Mouse (Mus musculus): ENCODE results near the gene Rpl28. TPM values are rescaled to one million over a fixed set of nuclear protein-coding genes. Genes with fewer than 3 reads are reported as not detected.

Rpl28 gene
- total RNA-seq, 2 experiments from 2014 or later: 442 to 471 TPM

DNA sequence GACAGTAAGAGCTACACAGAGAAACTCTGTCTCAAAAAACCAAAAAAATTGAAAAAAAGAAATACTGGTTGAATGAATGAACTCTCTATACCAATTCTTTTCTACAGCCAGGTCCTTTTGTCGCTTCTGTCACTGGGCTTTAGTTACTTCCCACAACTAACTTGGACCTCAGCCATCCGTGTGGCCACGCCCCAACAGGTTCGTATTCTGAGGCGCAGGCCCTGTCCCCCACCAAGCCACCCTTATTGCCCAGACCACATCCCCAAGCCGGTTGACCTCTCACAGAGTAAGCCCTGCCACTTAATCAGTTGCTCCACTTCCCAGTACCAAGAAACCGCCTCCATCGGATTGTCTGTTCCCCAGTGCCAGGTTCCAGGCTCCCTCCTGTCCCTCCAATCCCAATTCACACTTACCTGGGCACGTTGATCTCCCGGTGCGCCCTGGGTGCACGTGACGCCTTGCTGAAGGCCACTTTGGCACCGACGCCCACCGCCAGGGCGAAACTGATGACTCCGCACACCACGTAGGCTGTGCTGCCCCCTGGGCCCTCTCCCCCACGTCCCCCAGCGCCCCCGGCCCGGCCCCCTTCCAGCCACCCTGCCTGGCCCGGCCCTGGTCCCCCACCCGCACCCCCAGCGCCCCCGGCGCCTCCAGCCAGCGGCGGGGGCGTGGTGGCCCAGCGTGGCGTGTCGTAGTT lies 43.1 kb downstream of the Rpl28 start:
- no peak for DNase-seq

- peak; percentile 37 for DNase-seq
These were observed 43.7 kb downstream of the Rpl28 start for GRCm38 (mm10) chr7:4836351-4836792.

- DNase-seq: no peak
These were observed 45.0 kb downstream of the Rpl28 start for GRCm38 (mm10) chr7:4837639-4838038.

DNA sequence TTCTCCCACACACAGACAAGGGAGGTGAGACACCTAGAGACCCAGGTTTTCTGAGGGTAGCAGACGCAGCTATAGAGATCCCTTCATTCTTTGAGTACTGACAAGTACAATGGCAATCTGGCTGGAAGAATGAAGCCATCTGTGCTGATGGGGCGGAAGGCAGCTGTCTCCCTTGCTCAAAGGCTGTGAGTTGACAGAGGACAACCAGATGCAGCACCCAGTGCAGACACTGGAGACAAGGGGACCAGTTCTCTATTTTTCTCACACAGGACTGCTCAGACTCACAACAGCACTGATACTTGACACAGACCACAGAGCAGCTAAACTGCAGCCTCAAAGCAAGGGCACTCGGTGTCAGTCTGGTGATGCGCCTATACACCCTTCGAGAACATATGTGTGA lies 49.4 kb downstream of the Rpl28 start:
- no peak for DNase-seq

- DNase-seq: no peak
These were observed 50.0 kb downstream of the Rpl28 start for GRCm38 (mm10) chr7:4842634-4843131.

- DNase-seq: no peak
These were observed 51.0 kb downstream of the Rpl28 start for GRCm38 (mm10) chr7:4843604-4844244.

- DNase-seq: no peak
These were observed 51.7 kb downstream of the Rpl28 start, which contains the start of gene Shisa7 for GRCm38 (mm10) chr7:4844245-4844916. TSS of gene Shisa7 (minus strand) at chr7:4844696.

Other genes starting within 250 kb of the Rpl28 start
- gene Syt5, start 245.3 kb upstream of the Rpl28 start, total RNA-seq (2021): under 1 TPM in 1 of 2 experiments, not detected in 1; 0.16 TPM
- not detected for gene Ptprh, start 188.8 kb upstream of the Rpl28 start, total RNA-seq (2021)
- gene Tmem86b, start 161.5 kb upstream of the Rpl28 start, total RNA-seq (2021): 1 to 10 TPM; 2.4 to 3.0 TPM
- 10 to 100 TPM; 41.8 to 46.2 TPM for gene Ppp6r1, start 133.9 kb upstream of the Rpl28 start, total RNA-seq (2021)
- 10 to 100 TPM; 21.8 to 23.1 TPM for gene Hspbp1, start 107.8 kb upstream of the Rpl28 start, total RNA-seq (2021)
- gene Brsk1, start 102.3 kb upstream of the Rpl28 start, total RNA-seq (2021): 1 to 10 TPM; 1.4 to 1.7 TPM
- under 1 TPM in 1 of 2 experiments, not detected in 1; 0.23 TPM for gene Tmem150b, start 67.6 kb upstream of the Rpl28 start, total RNA-seq (2021)
- gene Kmt5c, start 52.8 kb upstream of the Rpl28 start, total RNA-seq (2021): 10 to 100 TPM; 10.7 to 12.3 TPM
- 1 to 10 TPM; 1.4 to 2.2 TPM for gene Cox6b2, start 39.8 kb upstream of the Rpl28 start, total RNA-seq (2021)
- gene Fam71e2, start 21.6 kb upstream of the Rpl28 start, total RNA-seq (2021): not detected
- gene Il11, start 10.0 kb upstream of the Rpl28 start, total RNA-seq (2021): not detected
- not detected for gene Tmem190, start 9.9 kb upstream of the Rpl28 start, total RNA-seq (2021)
- 1 to 10 TPM; 6.3 to 6.4 TPM for gene Tmem238, start 3.2 kb upstream of the Rpl28 start, total RNA-seq (2021)
- gene Ube2s, start 19.7 kb downstream of the Rpl28 start, total RNA-seq (2021): 10 to 100 TPM; 65.5 to 67.9 TPM
- not detected for gene Shisa7, start 51.8 kb downstream of the Rpl28 start, total RNA-seq (2021)
- gene Isoc2b, start 77.4 kb downstream of the Rpl28 start, total RNA-seq (2021): 1 to 10 TPM; 4.3 to 4.5 TPM
- 10 to 100 TPM; 21.4 to 24.3 TPM for gene Isoc2a, start 84.3 kb downstream of the Rpl28 start, total RNA-seq (2021)
- gene Gm36210, start 113.6 kb downstream of the Rpl28 start, total RNA-seq (2021): under 1 TPM; 0.21 to 0.36 TPM
- gene Zfp628, start 122.3 kb downstream of the Rpl28 start, total RNA-seq (2021): 1 to 10 TPM; 6.8 to 8.3 TPM
- gene Nat14, start 129.2 kb downstream of the Rpl28 start, total RNA-seq (2021): 1 to 10 TPM; 3.7 to 5.2 TPM
- 10 to 100 TPM; 10.1 to 11.6 TPM for gene Ssc5d, start 132.9 kb downstream of the Rpl28 start, total RNA-seq (2021)
- 10 to 100 TPM; 29.0 to 60.0 TPM for gene Sbk2, start 171.5 kb downstream of the Rpl28 start, total RNA-seq (2021)
- 1 to 10 TPM in 1 of 2 experiments, under 1 TPM in 1; 0.49 to 3.1 TPM for gene Sbk3, start 178.3 kb downstream of the Rpl28 start, total RNA-seq (2021)
- gene Zfp579, start 203.3 kb downstream of the Rpl28 start, total RNA-seq (2021): 10 to 100 TPM; 10.2 to 14.9 TPM
- 1 to 10 TPM; 7.1 to 8.7 TPM for gene Zfp524, start 221.5 kb downstream of the Rpl28 start, total RNA-seq (2021)
- 10 to 100 TPM; 17.7 to 18.2 TPM for gene Fiz1, start 221.8 kb downstream of the Rpl28 start, total RNA-seq (2021)
- gene Gm44973, start 222.6 kb downstream of the Rpl28 start, total RNA-seq (2021): not detected
- gene Zfp865, start 227.5 kb downstream of the Rpl28 start, total RNA-seq (2021): 10 to 100 TPM; 10.8 to 12.1 TPM
- gene Ccdc106, start 227.7 kb downstream of the Rpl28 start, total RNA-seq (2021): not detected
- gene 4632433K11Rik, start 241.2 kb downstream of the Rpl28 start, total RNA-seq (2021): not detected
- 1 to 10 TPM; 2.6 to 3.4 TPM for gene Zfp784, start 245.6 kb downstream of the Rpl28 start, total RNA-seq (2021)

All from gastrocnemius, postnatal 25 days (tissue).